Mouse (Mus musculus): ENCODE results near the gene Tex29. TPM values are rescaled to one million over a fixed set of nuclear protein-coding genes. Genes with fewer than 3 reads are reported as not detected.
A peak's percentile ranks its signal among the peaks of the same experiment; 100 is the strongest.

Tex29 gene
- polyA plus RNA-seq, 1 experiment from 2014 or later, result not detected

DNA sequence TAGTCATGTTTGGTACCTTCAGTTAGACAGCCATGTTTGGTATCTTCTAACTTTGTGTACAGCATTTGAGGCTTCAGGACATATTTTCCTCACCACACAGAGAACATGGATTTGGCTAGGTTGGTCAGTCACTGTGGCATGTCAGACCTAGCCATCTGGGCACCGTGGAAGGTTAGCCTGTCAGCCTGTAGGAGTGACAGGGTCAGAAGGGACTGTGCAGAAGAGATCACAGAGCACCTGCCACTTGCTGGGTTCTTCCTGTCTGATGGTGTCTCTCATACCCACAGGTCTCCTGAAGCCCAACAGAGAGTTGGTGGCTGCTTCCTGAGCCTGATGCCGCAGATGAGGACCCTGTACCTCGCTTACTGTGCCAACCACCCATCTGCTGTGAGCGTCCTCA is 35.4 kb upstream of the Tex29 start:
- H3K9me3 ChIP-seq (replicated peaks; ENCODE audit: control insufficient read depth, low read length), result no peaks in the 10 kb centered on the region
- no peak for ATAC-seq (replicated peaks; ENCODE audit: insufficient number of reproducible peaks, low FRiP score, low TSS enrichment)
- no peak overlapping the region for H3K27ac ChIP-seq (ENCODE audit: low read depth, low read length)
- no peaks in the 10 kb centered on the region for H3K4me1 ChIP-seq (ENCODE audit: control insufficient read depth, insufficient read depth, low read length)
- H3K9ac ChIP-seq (ENCODE audit: low read depth, low read length), result no peak overlapping the region
- peaks cover 28% of the 10 kb centered on the region for H3K36me3 ChIP-seq (ENCODE audit: control insufficient read depth, insufficient read depth, low read length)
- no peak overlapping the region for H3K4me3 ChIP-seq (ENCODE audit: low read depth, low read length)
- no peaks in the 10 kb centered on the region for H3K27me3 ChIP-seq (ENCODE audit: control insufficient read depth, insufficient read depth, low read length)
- no peak overlapping the region for H3K4me2 ChIP-seq
- WGBS (ENCODE audit: insufficient replicate concordance), result 84% methylated on average over 4 of the region's 4 CpGs

DNA sequence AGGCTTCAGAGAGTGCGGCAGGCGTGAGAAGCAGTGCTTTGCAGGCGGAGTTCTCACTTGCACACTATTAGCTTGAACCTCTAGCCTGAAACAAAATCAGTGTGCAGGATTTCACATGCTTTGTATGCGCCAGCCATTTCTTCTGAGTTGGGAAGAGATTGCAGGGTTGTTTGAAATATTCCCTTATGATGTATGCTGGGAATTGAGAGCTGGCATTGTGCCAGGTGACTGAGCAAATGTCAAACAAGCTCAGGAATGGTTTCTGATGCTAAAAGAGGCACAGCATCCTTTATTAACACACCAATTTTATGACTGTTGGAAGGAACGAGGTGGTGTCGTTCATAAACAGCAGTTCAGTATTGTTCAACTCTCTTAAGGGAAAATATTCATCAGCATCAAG is 34.0 kb upstream of the Tex29 start:
- no peak overlapping the region for H3K4me2 ChIP-seq
- H3K9me3 ChIP-seq (replicated peaks; ENCODE audit: control insufficient read depth, low read length), result no peaks in the 10 kb centered on the region
- ATAC-seq (replicated peaks; ENCODE audit: insufficient number of reproducible peaks, low FRiP score, low TSS enrichment), result no peak
- no peaks in the 10 kb centered on the region for H3K27me3 ChIP-seq (ENCODE audit: control insufficient read depth, insufficient read depth, low read length)
- H3K4me3 ChIP-seq (ENCODE audit: low read depth, low read length), result no peak overlapping the region
- H3K27ac ChIP-seq (ENCODE audit: low read depth, low read length), result no peak overlapping the region
- peaks cover 38% of the 10 kb centered on the region for H3K36me3 ChIP-seq (ENCODE audit: control insufficient read depth, insufficient read depth, low read length)
- H3K9ac ChIP-seq (ENCODE audit: low read depth, low read length), result no peak overlapping the region
- WGBS (ENCODE audit: insufficient replicate concordance), result 86% methylated on average over 6 of the region's 6 CpGs
- H3K4me1 ChIP-seq (ENCODE audit: control insufficient read depth, insufficient read depth, low read length), result no peaks in the 10 kb centered on the region

DNA sequence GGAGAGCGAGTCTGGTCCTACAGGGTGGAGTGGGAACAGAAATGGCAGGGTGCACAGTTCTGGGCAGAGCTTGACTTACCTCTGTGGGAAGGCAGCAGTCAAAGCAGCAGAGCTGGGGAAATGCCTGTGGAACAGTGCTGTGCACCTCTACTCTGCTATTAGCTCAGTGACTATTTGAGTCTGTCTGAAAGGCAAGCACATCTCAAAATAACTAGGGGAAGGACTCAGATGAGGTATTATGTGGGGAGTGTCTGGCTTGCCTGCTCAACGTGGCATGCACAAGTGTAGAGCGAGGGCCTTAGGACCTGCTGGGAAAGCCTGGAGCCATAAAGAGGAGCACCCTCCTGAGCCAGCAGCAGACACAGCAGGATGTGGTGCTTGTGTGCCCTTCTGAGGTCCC is 32.9 kb upstream of the Tex29 start:
- no peak overlapping the region for H3K4me3 ChIP-seq (ENCODE audit: low read depth, low read length)
- H3K9ac ChIP-seq (ENCODE audit: low read depth, low read length), result no peak overlapping the region
- H3K27ac ChIP-seq (ENCODE audit: low read depth, low read length), result no peak overlapping the region
- WGBS (ENCODE audit: insufficient replicate concordance), result 77% methylated on average over 3 of the region's 3 CpGs
- H3K4me2 ChIP-seq, result no peak overlapping the region
- no peaks in the 10 kb centered on the region for H3K27me3 ChIP-seq (ENCODE audit: control insufficient read depth, insufficient read depth, low read length)
- H3K36me3 ChIP-seq (ENCODE audit: control insufficient read depth, insufficient read depth, low read length), result peaks cover 41% of the 10 kb centered on the region
- no peaks in the 10 kb centered on the region for H3K9me3 ChIP-seq (replicated peaks; ENCODE audit: control insufficient read depth, low read length)
- ATAC-seq (replicated peaks; ENCODE audit: insufficient number of reproducible peaks, low FRiP score, low TSS enrichment), result no peak
- no peaks in the 10 kb centered on the region for H3K4me1 ChIP-seq (ENCODE audit: control insufficient read depth, insufficient read depth, low read length)

DNA sequence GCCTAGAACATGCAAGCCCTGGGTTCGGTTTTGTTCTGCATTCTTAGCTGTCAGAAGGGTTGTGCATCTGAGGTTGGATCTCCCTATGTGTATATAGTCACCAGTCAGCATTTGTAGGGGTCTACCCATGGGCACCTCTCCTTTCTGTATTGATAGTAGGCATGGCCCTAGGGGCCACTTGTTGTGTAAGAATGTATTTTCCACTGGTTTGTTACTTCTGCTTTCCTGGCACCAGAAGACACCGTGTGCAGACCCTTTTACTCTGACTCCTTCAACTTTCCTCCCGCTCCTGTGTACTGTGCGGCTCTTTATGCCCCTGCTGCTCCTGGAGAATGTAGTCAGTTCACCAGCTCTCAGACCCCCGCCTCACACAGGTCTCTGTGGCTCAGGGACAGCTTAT is 32.2 kb upstream of the Tex29 start:
- 88% methylated on average over 5 of the region's 5 CpGs for WGBS (ENCODE audit: insufficient replicate concordance)
- peaks cover 46% of the 10 kb centered on the region for H3K36me3 ChIP-seq (ENCODE audit: control insufficient read depth, insufficient read depth, low read length)
- no peaks in the 10 kb centered on the region for H3K9me3 ChIP-seq (replicated peaks; ENCODE audit: control insufficient read depth, low read length)
- no peaks in the 10 kb centered on the region for H3K4me1 ChIP-seq (ENCODE audit: control insufficient read depth, insufficient read depth, low read length)
- H3K4me2 ChIP-seq, result no peak overlapping the region
- no peaks in the 10 kb centered on the region for H3K27me3 ChIP-seq (ENCODE audit: control insufficient read depth, insufficient read depth, low read length)
- H3K4me3 ChIP-seq (ENCODE audit: low read depth, low read length), result no peak overlapping the region
- H3K9ac ChIP-seq (ENCODE audit: low read depth, low read length), result no peak overlapping the region
- no peak for ATAC-seq (replicated peaks; ENCODE audit: insufficient number of reproducible peaks, low FRiP score, low TSS enrichment)
- no peak overlapping the region for H3K27ac ChIP-seq (ENCODE audit: low read depth, low read length)

DNA sequence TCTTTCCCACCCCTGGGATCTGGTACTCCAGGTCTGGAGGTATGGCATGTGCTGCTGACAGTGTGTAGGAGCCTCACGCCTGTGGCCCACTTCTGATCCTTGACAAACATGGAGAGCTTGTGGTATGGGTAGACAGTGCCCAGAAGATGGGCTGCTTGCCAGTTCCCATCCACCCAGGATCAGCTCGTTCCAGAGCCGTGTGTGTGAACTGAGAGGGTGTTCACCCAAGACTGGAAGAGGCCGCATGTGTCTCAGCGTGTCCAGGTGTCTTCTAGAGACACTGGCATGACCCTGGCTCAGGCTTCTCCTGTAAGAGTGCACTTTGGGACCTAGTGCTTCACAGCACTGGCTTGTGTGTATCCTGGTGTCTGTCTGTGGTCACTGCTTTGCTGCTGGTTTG is 29.8 kb upstream of the Tex29 start:
- H3K27me3 ChIP-seq (ENCODE audit: control insufficient read depth, insufficient read depth, low read length), result no peaks in the 10 kb centered on the region
- peaks cover 5% of the 10 kb centered on the region for H3K4me1 ChIP-seq (ENCODE audit: control insufficient read depth, insufficient read depth, low read length)
- no peak overlapping the region for H3K9ac ChIP-seq (ENCODE audit: low read depth, low read length)
- WGBS (ENCODE audit: insufficient replicate concordance), result 88% methylated on average over 5 of the region's 5 CpGs
- no peak overlapping the region for H3K4me3 ChIP-seq (ENCODE audit: low read depth, low read length)
- H3K9me3 ChIP-seq (replicated peaks; ENCODE audit: control insufficient read depth, low read length), result no peaks in the 10 kb centered on the region
- no peak for ATAC-seq (replicated peaks; ENCODE audit: insufficient number of reproducible peaks, low FRiP score, low TSS enrichment)
- no peak overlapping the region for H3K4me2 ChIP-seq
- H3K27ac ChIP-seq (ENCODE audit: low read depth, low read length), result no peak overlapping the region
- peaks cover 51% of the 10 kb centered on the region for H3K36me3 ChIP-seq (ENCODE audit: control insufficient read depth, insufficient read depth, low read length)

DNA sequence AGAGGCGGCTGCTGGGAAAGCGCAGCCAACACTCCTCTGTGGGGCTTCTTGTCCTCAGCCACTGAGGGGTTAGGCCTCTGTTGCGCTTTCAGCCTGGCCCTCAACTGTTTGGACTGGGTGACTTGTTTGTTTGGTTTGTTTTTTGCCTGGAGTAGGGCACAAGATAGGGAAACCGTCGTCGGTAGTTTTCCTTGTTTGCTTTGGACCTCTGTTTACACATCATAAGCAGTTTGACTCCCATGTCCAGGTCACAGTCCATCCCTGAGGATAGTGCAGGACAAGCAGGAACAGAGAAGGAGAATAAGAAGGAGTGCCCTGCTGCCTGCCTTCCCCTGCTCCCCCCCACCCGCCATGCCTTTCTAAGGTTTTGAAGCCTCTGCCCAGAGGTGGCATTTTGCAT is 26.5 kb upstream of the Tex29 start:
- no peak overlapping the region for H3K4me2 ChIP-seq
- H3K4me3 ChIP-seq (ENCODE audit: low read depth, low read length), result no peak overlapping the region
- H3K9ac ChIP-seq (ENCODE audit: low read depth, low read length), result no peak overlapping the region
- peaks cover 5% of the 10 kb centered on the region for H3K4me1 ChIP-seq (ENCODE audit: control insufficient read depth, insufficient read depth, low read length)
- H3K36me3 ChIP-seq (ENCODE audit: control insufficient read depth, insufficient read depth, low read length), result peaks cover 59% of the 10 kb centered on the region
- 77% methylated on average over 7 of the region's 7 CpGs for WGBS (ENCODE audit: insufficient replicate concordance)
- ATAC-seq (replicated peaks; ENCODE audit: insufficient number of reproducible peaks, low FRiP score, low TSS enrichment), result no peak
- no peaks in the 10 kb centered on the region for H3K9me3 ChIP-seq (replicated peaks; ENCODE audit: control insufficient read depth, low read length)
- H3K27ac ChIP-seq (ENCODE audit: low read depth, low read length), result peak overlapping the region; percentile 16; the same call in 1 of the 2 replicates
- H3K27me3 ChIP-seq (ENCODE audit: control insufficient read depth, insufficient read depth, low read length), result no peaks in the 10 kb centered on the region

DNA sequence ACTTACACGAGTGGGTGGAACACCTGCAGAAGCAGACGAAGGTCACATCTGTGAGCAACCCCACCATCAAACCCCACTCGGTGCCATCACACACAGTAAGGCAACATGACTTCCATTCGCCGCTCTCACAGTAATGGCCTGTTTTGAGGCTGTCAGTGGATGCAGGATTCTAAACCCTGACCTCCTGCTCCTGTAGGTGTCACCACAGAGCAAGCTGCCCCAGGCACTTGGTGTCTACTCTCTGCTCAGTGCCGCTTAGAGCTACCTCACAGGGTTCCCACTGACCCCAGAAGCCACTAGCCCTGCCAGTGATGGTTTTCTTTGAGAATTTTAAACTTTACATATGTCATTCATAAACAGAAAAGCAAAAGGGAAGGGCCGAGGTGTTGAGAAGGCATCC is 25.1 kb upstream of the Tex29 start:
- no peak for ATAC-seq (replicated peaks; ENCODE audit: insufficient number of reproducible peaks, low FRiP score, low TSS enrichment)
- Histone ChIP-seq H3K27ac (ENCODE audit: low read depth, low read length) (no peak overlapping the region), H3K4me3 (ENCODE audit: low read depth, low read length) (no peak overlapping the region), H3K27me3 (ENCODE audit: control insufficient read depth, insufficient read depth, low read length) (no peaks in the 10 kb centered on the region), H3K36me3 (ENCODE audit: control insufficient read depth, insufficient read depth, low read length) (peaks cover 56% of the 10 kb centered on the region), H3K4me1 (ENCODE audit: control insufficient read depth, insufficient read depth, low read length) (peaks cover 13% of the 10 kb centered on the region), H3K4me2 (no peak overlapping the region), H3K9me3 (replicated peaks; ENCODE audit: control insufficient read depth, low read length) (no peaks in the 10 kb centered on the region), H3K9ac (ENCODE audit: low read depth, low read length) (no peak overlapping the region)
- 77% methylated on average over 7 of the region's 7 CpGs for WGBS (ENCODE audit: insufficient replicate concordance)

DNA sequence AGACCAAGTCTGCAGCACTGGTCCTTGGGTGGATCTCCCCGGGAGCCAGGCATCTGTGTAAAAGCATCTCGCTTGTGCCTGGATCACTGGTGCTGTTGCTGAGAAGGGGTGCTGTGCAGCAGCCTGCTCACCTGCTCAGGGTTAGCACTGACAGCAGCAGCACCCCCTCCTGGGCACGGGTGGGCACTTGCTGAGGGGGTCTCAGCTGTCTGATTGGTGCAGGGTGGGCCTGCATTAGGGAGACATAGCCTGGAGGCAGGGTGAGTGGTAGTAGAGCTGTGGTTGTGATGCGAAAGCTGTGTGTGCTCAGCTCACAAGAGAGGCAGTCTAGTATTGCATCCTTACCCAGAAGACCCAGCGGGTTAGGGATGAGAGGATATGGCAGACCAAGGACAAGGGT is 20.1 kb upstream of the Tex29 start:
- no peaks in the 10 kb centered on the region for H3K9me3 ChIP-seq (replicated peaks; ENCODE audit: control insufficient read depth, low read length)
- peaks cover 29% of the 10 kb centered on the region for H3K4me1 ChIP-seq (ENCODE audit: control insufficient read depth, insufficient read depth, low read length)
- peaks cover 31% of the 10 kb centered on the region for H3K36me3 ChIP-seq (ENCODE audit: control insufficient read depth, insufficient read depth, low read length)
- peak; percentile 12; the same call in 1 of the 2 replicates for ATAC-seq (replicated peaks; ENCODE audit: insufficient number of reproducible peaks, low FRiP score, low TSS enrichment)
- 80% methylated on average over 5 of the region's 5 CpGs for WGBS (ENCODE audit: insufficient replicate concordance)
- peak overlapping the region; percentile 84 for H3K27ac ChIP-seq (ENCODE audit: low read depth, low read length)
- no peaks in the 10 kb centered on the region for H3K27me3 ChIP-seq (ENCODE audit: control insufficient read depth, insufficient read depth, low read length)
- no peak overlapping the region for H3K4me3 ChIP-seq (ENCODE audit: low read depth, low read length)
- H3K9ac ChIP-seq (ENCODE audit: low read depth, low read length), result no peak overlapping the region
- H3K4me2 ChIP-seq, result no peak overlapping the region

DNA sequence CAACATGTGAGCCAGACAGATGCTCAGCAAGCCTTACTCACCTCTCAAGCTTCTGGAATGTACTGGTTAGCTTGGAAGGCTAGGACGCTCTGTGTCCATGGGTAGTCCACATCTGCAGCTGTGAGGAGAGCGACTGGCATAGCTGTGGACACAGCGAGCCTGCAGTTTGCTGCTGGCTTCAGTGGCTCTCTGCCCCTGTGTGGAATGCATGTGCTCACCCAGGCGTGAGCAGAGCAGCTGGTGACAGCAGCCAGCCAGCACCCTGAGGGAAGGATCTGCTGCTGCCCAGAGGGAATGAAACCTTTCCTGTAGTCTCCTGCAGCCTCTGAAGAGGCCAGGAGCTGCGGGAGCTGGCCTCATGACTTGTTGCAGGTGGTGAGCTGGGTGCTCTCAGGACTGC is 19.7 kb upstream of the Tex29 start:
- H3K27ac ChIP-seq (ENCODE audit: low read depth, low read length), result peak overlapping the region; percentile 84
- H3K9ac ChIP-seq (ENCODE audit: low read depth, low read length), result no peak overlapping the region
- WGBS (ENCODE audit: insufficient replicate concordance), result 52% methylated on average over 5 of the region's 5 CpGs
- H3K27me3 ChIP-seq (ENCODE audit: control insufficient read depth, insufficient read depth, low read length), result no peaks in the 10 kb centered on the region
- H3K4me1 ChIP-seq (ENCODE audit: control insufficient read depth, insufficient read depth, low read length), result peaks cover 29% of the 10 kb centered on the region
- peak; percentile 28; the same call in 1 of the 2 replicates for ATAC-seq (replicated peaks; ENCODE audit: insufficient number of reproducible peaks, low FRiP score, low TSS enrichment)
- no peak overlapping the region for H3K4me2 ChIP-seq
- H3K36me3 ChIP-seq (ENCODE audit: control insufficient read depth, insufficient read depth, low read length), result peaks cover 33% of the 10 kb centered on the region
- no peak overlapping the region for H3K4me3 ChIP-seq (ENCODE audit: low read depth, low read length)
- no peaks in the 10 kb centered on the region for H3K9me3 ChIP-seq (replicated peaks; ENCODE audit: control insufficient read depth, low read length)

Data from heart, embryonic 11.5 days (tissue).